Mouse (Mus musculus) C2C12 (cell line): ENCODE results near the gene Zfp583.

Source experiments
- CEBPB ChIP-seq: IDR thresholded peaks from one replicate; pipeline ENCODE4 v1.6.1; 2011; ENCODE audit warnings: low read depth, mild to moderate bottlenecking, control low read depth, moderate library complexity
- CTCF ChIP-seq: IDR thresholded peaks from one replicate; pipeline ENCODE4 v1.5.1; 2011; ENCODE audit not compliant: control insufficient read depth, insufficient read depth, insufficient read length
- FOSL1 ChIP-seq: IDR thresholded peaks from one replicate; pipeline ENCODE4 v1.8.0; 2011; ENCODE audit warnings: mild to moderate bottlenecking, low read length; ENCODE audit not compliant: poor library complexity, insufficient read depth, severe bottlenecking
- MAX ChIP-seq: IDR thresholded peaks from one replicate; pipeline ENCODE4 v1.6.1; 2011; ENCODE audit warnings: mild to moderate bottlenecking, control low read depth
- MYOD1 ChIP-seq: IDR thresholded peaks from one replicate; pipeline ENCODE4 v1.6.1; 2011; ENCODE audit warnings: low read depth; ENCODE audit not compliant: control insufficient read depth, insufficient read length
- MYOG ChIP-seq: IDR thresholded peaks from one replicate; pipeline ENCODE4 v1.6.1; 2011; ENCODE audit not compliant: control insufficient read depth, insufficient read length; ENCODE audit errors: extremely low read depth
- USF1 ChIP-seq: IDR thresholded peaks from one replicate; pipeline ENCODE4 v1.6.1; 2011; ENCODE audit warnings: low read depth, mild to moderate bottlenecking, control low read depth, moderate library complexity

DNA sequence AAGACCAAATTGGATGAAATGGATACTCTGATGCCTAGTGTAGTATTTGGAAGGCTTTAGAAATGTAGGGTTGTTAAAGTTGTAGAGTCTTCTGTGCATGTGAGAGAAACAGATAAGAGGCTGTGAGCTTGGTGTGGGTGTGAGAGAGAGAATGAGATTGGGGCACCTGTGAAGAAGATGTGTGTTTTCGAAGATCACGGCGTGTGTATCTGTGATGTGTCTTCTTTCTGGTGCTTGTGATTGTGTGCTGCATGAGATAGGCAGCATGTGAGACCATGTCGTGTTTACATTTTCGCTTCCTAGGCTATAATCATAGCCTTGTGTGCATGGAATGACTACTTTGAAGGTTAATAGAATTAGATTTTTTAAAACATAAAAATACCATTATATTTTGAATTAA lies 36.1 kb upstream of the Zfp583 start:
- TF ChIP-seq CTCF: no peak
- no peak for TF ChIP-seq USF1
- no peak for TF ChIP-seq MYOD1
- TF ChIP-seq CEBPB: no peak
- TF ChIP-seq MAX: no peak
- TF ChIP-seq MYOG: no peak
- no peak for TF ChIP-seq FOSL1
